Mouse (Mus musculus) forebrain, embryonic 16.5 days (tissue): ENCODE results near the gene Wipf1. TPM values are rescaled to one million over a fixed set of nuclear protein-coding genes. Genes with fewer than 3 reads are reported as not detected.

Experiments used
- ATAC-seq: fragments of 200-750 bp; cut with Nextera tagmentation; 2 replicates; pipeline ENCODE4 v1.8.0; 2017; ENCODE audit warnings: mild to moderate bottlenecking, moderate library complexity
- H3K27ac ChIP-seq: fragments of 300-500 bp; sonication (generic); 2 replicates; pipeline ENCODE4 v1.5.1; 2014; ENCODE audit warnings: low read length, control low read depth
- H3K27me3 ChIP-seq: fragments of 300-500 bp; sonication (generic); replicated peaks from 2 replicates; pipeline ENCODE4 v1.6.1; 2014; ENCODE audit warnings: low read length; ENCODE audit not compliant: control insufficient read depth, insufficient read depth
- H3K36me3 ChIP-seq: fragments of 300-500 bp; sonication (generic); 2 replicates; pipeline ENCODE4 v1.6.1; 2014; ENCODE audit not compliant: control insufficient read depth, insufficient read depth
- H3K4me1 ChIP-seq: fragments of 300-500 bp; sonication (generic); replicated peaks from 2 replicates; pipeline ENCODE4 v1.6.1; 2014; ENCODE audit warnings: low read length; ENCODE audit not compliant: control insufficient read depth, insufficient read depth
- H3K4me2 ChIP-seq: fragments of 300-500 bp; sonication (generic); 2 replicates; pipeline ENCODE4 v1.6.1; 2014; ENCODE audit warnings: mild to moderate bottlenecking, low read length, control low read depth
- H3K4me3 ChIP-seq: fragments of 300-500 bp; sonication (generic); replicated peaks from 2 replicates; pipeline ENCODE4 v1.5.1; 2014; ENCODE audit warnings: mild to moderate bottlenecking, low read length, control low read depth
- H3K9ac ChIP-seq: fragments of 300-500 bp; sonication (generic); replicated peaks from 2 replicates; pipeline ENCODE4 v1.6.1; 2014; ENCODE audit warnings: low read depth, low read length, control low read depth
- H3K9me3 ChIP-seq: fragments of 300-500 bp; sonication (generic); 2 replicates; pipeline ENCODE4 v1.6.1; 2016; ENCODE audit warnings: low read length; ENCODE audit not compliant: control insufficient read depth
- WGBS: fragments of 180-500 bp; shearing (Covaris S2); extraction: QIAGEN DNeasy Blood & Tissue Kit; methylation state at CpG from one replicate; pipeline ENCODE4 v1.1.7; 2014; 5-methylcytosine and 5-hydroxymethylcytosine counted together
- polyA plus RNA-seq: library from polyadenylated mRNA; unstranded; fragments of >200 nt; fragmentation: Nextera tagmentation; extraction: Ambion mirVana; gene quantifications from 2 replicates; pipeline ENCODE4 v1.2.1, GENCODE M21; 2015

Gene Wipf1
- polyA plus RNA-seq, 1 experiment from 2014 or later, result 1.8 TPM

- H3K4me1 ChIP-seq, result 0 out of 2 replicates have a peak, but pooled peaks cover 2% of the 10 kb centered on the region
Measured at GRCm38 (mm10) chr2:73386356-73387046, 143.0 kb downstream of the Wipf1 start, which contains the start of gene Gpr155. TSS of gene Gpr155 (minus strand) at chr2:73386572.

GRCm38 (mm10) chr2:73385641-73386355, 143.7 kb downstream of the Wipf1 start:
- WGBS, result 1% methylated on average over 28 of the region's 29 CpGs
- H3K27ac ChIP-seq, result no peak overlapping the region
- H3K36me3 ChIP-seq, result 0 out of 2 replicates have a peak, but pooled peaks cover 3% of the 10 kb centered on the region
- peak overlapping the region; percentile 69 for H3K4me2 ChIP-seq
- peak overlapping the region; percentile 65 for H3K4me3 ChIP-seq
- no peaks in the 10 kb centered on the region for H3K9me3 ChIP-seq
- no peak; the same call in 1 of the 2 replicates for ATAC-seq
- 0 out of 2 replicates have a peak, but pooled peaks cover 2% of the 10 kb centered on the region for H3K4me1 ChIP-seq
- H3K9ac ChIP-seq, result peak overlapping the region; percentile 72
- no peaks in the 10 kb centered on the region for H3K27me3 ChIP-seq

More at GRCm38 (mm10) chr2:73386356-73387046, 143.0 kb downstream of the Wipf1 start, which contains the start of gene Gpr155:
- H3K36me3 ChIP-seq, result 0 out of 2 replicates have a peak, but pooled peaks cover 3% of the 10 kb centered on the region
- H3K4me2 ChIP-seq, result peak within 1 kb of the TSS; percentile 69
- H3K9me3 ChIP-seq, result no peaks in the 10 kb centered on the region
- H3K4me3 ChIP-seq, result peak within 1 kb of the TSS; percentile 65
- H3K27ac ChIP-seq, result peak within 1 kb of the TSS; percentile 77
- H3K27me3 ChIP-seq, result no peaks in the 10 kb centered on the region
- ATAC-seq, result peak; percentile 98
- under 1% methylated on average over 42 of the region's 44 CpGs for WGBS
- peak within 1 kb of the TSS; percentile 72 for H3K9ac ChIP-seq

- H3K9me3 ChIP-seq, result no peaks in the 10 kb centered on the region
- ATAC-seq, result no peak
- H3K27me3 ChIP-seq, result no peaks in the 10 kb centered on the region
- no peak overlapping the region for H3K27ac ChIP-seq
- H3K4me2 ChIP-seq, result peak overlapping the region; percentile 69
- H3K36me3 ChIP-seq, result 0 out of 2 replicates have a peak, but pooled peaks cover 3% of the 10 kb centered on the region
- no peak overlapping the region for H3K4me3 ChIP-seq
- WGBS, result 87% methylated on average over 4 of the region's 4 CpGs
- 0 out of 2 replicates have a peak, but pooled peaks cover 2% of the 10 kb centered on the region for H3K4me1 ChIP-seq
- no peak overlapping the region for H3K9ac ChIP-seq
Measured at GRCm38 (mm10) chr2:73385172-73385571, 144.4 kb downstream of the Wipf1 start.

- no peaks in the 10 kb centered on the region for H3K4me1 ChIP-seq
- no peak overlapping the region for H3K4me3 ChIP-seq
- H3K9ac ChIP-seq, result no peak overlapping the region
- no peaks in the 10 kb centered on the region for H3K27me3 ChIP-seq
- no peak overlapping the region for H3K27ac ChIP-seq
- no peaks in the 10 kb centered on the region for H3K9me3 ChIP-seq
- no peak overlapping the region for H3K4me2 ChIP-seq
- 0 out of 2 replicates have a peak, but pooled peaks cover 3% of the 10 kb centered on the region for H3K36me3 ChIP-seq
- 94% methylated on average over 9 of the region's 9 CpGs for whole genome bisulfite sequencing
- no peak for ATAC-seq
Measured at GRCm38 (mm10) chr2:73380298-73380975, 149.1 kb downstream of the Wipf1 start.

- ATAC-seq, result no peak
- H3K36me3 ChIP-seq, result 0 out of 2 replicates have a peak, but pooled peaks cover 3% of the 10 kb centered on the region
- H3K4me2 ChIP-seq, result no peak overlapping the region
- no peaks in the 10 kb centered on the region for H3K9me3 ChIP-seq
- WGBS, result 82% methylated on average over 5 of the region's 5 CpGs
- no peak overlapping the region for H3K27ac ChIP-seq
- no peak overlapping the region for H3K9ac ChIP-seq
- H3K27me3 ChIP-seq, result no peaks in the 10 kb centered on the region
- no peaks in the 10 kb centered on the region for H3K4me1 ChIP-seq
- H3K4me3 ChIP-seq, result no peak overlapping the region
Measured at GRCm38 (mm10) chr2:73379656-73380055, 149.9 kb downstream of the Wipf1 start.

Other genes starting within 250 kb of the Wipf1 start
- gene Scrn3, start 217.1 kb downstream of the Wipf1 start, polyA plus RNA-seq, result 8.7 and 9.1 TPM in 2 replicates
- gene Cir1, start 217.0 kb downstream of the Wipf1 start, polyA plus RNA-seq, result 24.6 and 26.6 TPM in 2 replicates
- gene Gpr155, start 143.2 kb downstream of the Wipf1 start, polyA plus RNA-seq, result 12.2 and 14.3 TPM in 2 replicates
- 0.09 and 0.10 TPM in 2 replicates for gene Chrna1, start 50.6 kb upstream of the Wipf1 start, polyA plus RNA-seq
- 91.5 and 94.0 TPM in 2 replicates for gene Chn1, start 245.6 kb upstream of the Wipf1 start, polyA plus RNA-seq